Mouse (Mus musculus) kidney, embryonic 16.5 days (tissue): ENCODE results near the gene Pard3. TPM values are rescaled to one million over a fixed set of nuclear protein-coding genes. Genes with fewer than 3 reads are reported as not detected.

ENCODE experiments used
- ATAC-seq: fragments of 200-750 bp; cut with Nextera tagmentation; 2 replicates; pipeline ENCODE4 v1.8.0; 2017; ENCODE audit warnings: moderate TSS enrichment; ENCODE audit not compliant: low FRiP score, low TSS enrichment
- H3K27ac ChIP-seq: fragments of 300-500 bp; sonication (generic); 2 replicates; pipeline ENCODE4 v1.5.1; 2014; ENCODE audit warnings: low read length
- H3K27me3 ChIP-seq: fragments of 300-500 bp; sonication (generic); 2 replicates; pipeline ENCODE4 v1.6.1; 2014; ENCODE audit warnings: low read length, control low read depth, mixed read lengths; ENCODE audit not compliant: insufficient read depth
- H3K36me3 ChIP-seq: fragments of 300-500 bp; sonication (generic); 2 replicates; pipeline ENCODE4 v1.6.1; 2014; ENCODE audit warnings: low read length, control low read depth, mixed read lengths; ENCODE audit not compliant: insufficient read depth
- H3K4me1 ChIP-seq: fragments of 300-500 bp; sonication (generic); 2 replicates; pipeline ENCODE4 v1.6.1; 2014; ENCODE audit warnings: low read length, control low read depth, mixed read lengths; ENCODE audit not compliant: insufficient read depth
- H3K4me2 ChIP-seq: fragments of 300-500 bp; sonication (generic); replicated peaks from 2 replicates; pipeline ENCODE4 v1.6.1; 2014; ENCODE audit warnings: low read depth, low read length
- H3K4me3 ChIP-seq: fragments of 300-500 bp; sonication (generic); 2 replicates; pipeline ENCODE4 v1.5.1; 2014; ENCODE audit warnings: mild to moderate bottlenecking, low read length
- H3K9ac ChIP-seq: fragments of 300-500 bp; sonication (generic); replicated peaks from 2 replicates; pipeline ENCODE4 v1.6.1; 2014; ENCODE audit warnings: low read length
- H3K9me3 ChIP-seq: fragments of 300-500 bp; sonication (generic); 2 replicates; pipeline ENCODE4 v1.6.1; 2016; ENCODE audit warnings: low read length, control low read depth
- WGBS: fragments of 180-500 bp; shearing (Covaris S2); extraction: QIAGEN DNeasy Blood & Tissue Kit; methylation state at CpG from one replicate; pipeline ENCODE4 v1.1.7; 2014; 5-methylcytosine and 5-hydroxymethylcytosine counted together
- polyA plus RNA-seq: library from polyadenylated mRNA; unstranded; fragments of >200 nt; fragmentation: Nextera tagmentation; extraction: Ambion mirVana; gene quantifications from 2 replicates; pipeline ENCODE4 v1.2.1, GENCODE M21; 2015

Pard3 gene
- polyA plus RNA-seq, 1 experiment from 2014 or later = 25.5 TPM

GRCm38 (mm10) chr8:127616681-127617080 lies 553.0 kb downstream of the Pard3 start:
- 71% methylated on average over 2 of the region's 2 CpGs for WGBS
- Histone ChIP-seq H3K4me1 (no peaks in the 10 kb centered on the region), H3K4me2 (no peak overlapping the region), H3K27me3 (no peaks in the 10 kb centered on the region), H3K9me3 (no peaks in the 10 kb centered on the region), H3K27ac (no peak overlapping the region), H3K9ac (no peak overlapping the region), H3K4me3 (no peak overlapping the region), H3K36me3 (no peaks in the 10 kb centered on the region)
- no peak for ATAC-seq

DNA sequence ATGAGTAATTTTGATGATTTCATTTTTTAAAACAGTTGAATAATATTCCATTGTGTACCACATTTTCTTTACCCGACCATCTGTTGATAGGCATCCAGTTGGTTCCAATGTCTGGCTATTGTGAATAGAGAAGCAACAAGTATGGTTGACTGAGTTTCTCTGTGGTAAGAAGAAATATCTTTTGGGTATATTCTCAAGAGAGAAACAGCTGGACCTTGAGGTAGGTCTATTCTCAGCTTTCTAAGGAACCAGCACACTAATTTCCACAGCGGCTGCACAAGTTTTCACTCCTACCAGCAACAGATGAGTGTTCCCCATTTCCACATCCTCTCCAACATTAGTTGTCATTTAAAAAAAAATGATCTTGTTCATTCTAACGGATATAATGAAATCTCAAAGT lies 558.4 kb downstream of the Pard3 start:
- Histone ChIP-seq H3K36me3 (no peaks in the 10 kb centered on the region), H3K27me3 (no peaks in the 10 kb centered on the region), H3K4me3 (no peak overlapping the region), H3K9me3 (no peaks in the 10 kb centered on the region), H3K27ac (no peak overlapping the region), H3K4me2 (no peak overlapping the region), H3K9ac (no peak overlapping the region), H3K4me1 (no peaks in the 10 kb centered on the region)
- no peak for ATAC-seq
- 93% methylated on average over 3 of the region's 3 CpGs for WGBS

DNA sequence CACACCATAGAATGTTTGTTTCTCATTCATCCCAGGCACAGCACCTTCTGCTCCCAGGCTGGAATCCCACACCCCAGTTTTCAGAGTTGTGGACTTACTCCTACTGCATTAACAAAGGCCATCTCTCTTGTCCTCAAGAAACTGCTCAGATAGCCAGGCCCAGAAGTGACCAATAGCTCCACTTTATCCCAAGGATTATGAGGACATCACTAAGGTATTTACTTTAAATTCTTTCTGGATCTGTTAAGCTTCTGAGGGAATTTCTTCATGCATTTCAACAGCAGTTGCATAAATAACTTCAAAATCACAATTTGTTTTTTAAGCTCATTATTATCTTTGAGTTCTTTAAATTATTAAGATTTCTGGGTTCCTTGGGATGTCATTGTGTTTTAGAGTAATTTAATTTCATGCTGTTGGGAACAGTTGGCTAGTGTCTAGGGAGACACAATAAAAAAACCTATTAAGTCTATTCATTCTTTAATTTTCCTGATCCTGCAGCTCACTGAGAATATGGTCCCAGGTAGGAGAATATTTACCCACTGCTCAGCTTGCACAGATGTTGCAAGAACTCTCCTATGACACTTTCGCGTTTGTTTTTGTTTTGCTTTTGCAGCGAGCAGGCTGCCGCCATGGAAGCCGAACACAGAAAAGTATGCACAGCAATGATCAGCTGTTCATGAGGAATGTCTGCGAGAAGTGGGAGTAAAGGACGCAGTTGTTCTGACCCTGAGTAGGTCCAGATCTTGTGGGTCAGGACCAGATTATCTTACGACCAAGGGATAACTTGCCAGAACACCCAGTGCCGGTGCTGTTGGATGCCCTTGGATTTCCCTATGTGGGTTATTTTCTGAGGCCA lies 574.8 kb downstream of the Pard3 start:
- no peaks in the 10 kb centered on the region for H3K27me3 ChIP-seq
- no peak overlapping the region for H3K27ac ChIP-seq
- no peak for ATAC-seq
- no peaks in the 10 kb centered on the region for H3K9me3 ChIP-seq
- no peak overlapping the region for H3K4me3 ChIP-seq
- H3K9ac ChIP-seq = no peak overlapping the region
- no peak overlapping the region for H3K4me2 ChIP-seq
- H3K4me1 ChIP-seq = no peaks in the 10 kb centered on the region
- no peaks in the 10 kb centered on the region for H3K36me3 ChIP-seq
- 71% methylated on average over 9 of the region's 9 CpGs for WGBS

DNA sequence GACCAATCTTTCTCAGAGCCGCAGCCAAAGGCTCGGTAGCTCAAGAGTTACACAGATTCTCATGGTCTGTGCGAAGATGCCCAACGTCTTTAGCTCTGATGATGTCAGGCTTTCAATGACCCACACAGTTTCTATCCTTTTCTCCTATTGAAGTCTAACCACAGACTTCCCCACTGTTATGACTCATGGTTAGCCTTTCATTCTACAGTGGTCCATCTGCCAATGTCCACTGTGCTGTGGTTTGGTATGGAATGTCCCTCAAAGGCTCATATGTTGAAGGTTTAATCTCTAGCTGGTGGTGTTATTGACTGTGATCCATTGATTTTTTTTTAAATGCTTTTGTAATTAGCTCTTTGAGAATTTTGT lies 575.4 kb downstream of the Pard3 start:
- H3K4me2 ChIP-seq = no peak overlapping the region
- H3K27me3 ChIP-seq = no peaks in the 10 kb centered on the region
- no peaks in the 10 kb centered on the region for H3K36me3 ChIP-seq
- 94% methylated on average over 4 of the region's 4 CpGs for WGBS
- no peaks in the 10 kb centered on the region for H3K4me1 ChIP-seq
- no peak overlapping the region for H3K4me3 ChIP-seq
- no peak overlapping the region for H3K27ac ChIP-seq
- no peaks in the 10 kb centered on the region for H3K9me3 ChIP-seq
- no peak overlapping the region for H3K9ac ChIP-seq
- ATAC-seq = no peak

- no peak overlapping the region for H3K4me3 ChIP-seq
- H3K27ac ChIP-seq = no peak overlapping the region
- H3K9ac ChIP-seq = no peak overlapping the region
- no peaks in the 10 kb centered on the region for H3K9me3 ChIP-seq
- no peak for ATAC-seq
- H3K4me1 ChIP-seq = no peaks in the 10 kb centered on the region
- H3K4me2 ChIP-seq = no peak overlapping the region
- H3K36me3 ChIP-seq = no peaks in the 10 kb centered on the region
- no peaks in the 10 kb centered on the region for H3K27me3 ChIP-seq
- 95% methylated on average over 3 of the region's 3 CpGs for WGBS
Observed at GRCm38 (mm10) chr8:127655559-127655958, 591.9 kb downstream of the Pard3 start.

Other genes with a start within 250 kb of the Pard3 start
- 258 and 264 TPM in 2 replicates for gene Tomm20, start 118.0 kb upstream of the Pard3 start, polyA plus RNA-seq
- 20.1 and 20.5 TPM in 2 replicates for gene Rbm34, start 92.8 kb upstream of the Pard3 start, polyA plus RNA-seq